Mouse (Mus musculus) gastrocnemius, adult 8-10 months (tissue): ENCODE data around the gene Mapk8. TPM values are rescaled to one million over a fixed set of nuclear protein-coding genes. Genes with fewer than 3 reads are reported as not detected.

Experiments
- DNase-seq, 2 experiments: peaks; one replicate each; pipeline ENCODE4 v3.0.0; 2022; ENCODE audit warnings: low spot score in 2 of 2
- total RNA-seq, 4 experiments: library from RNA; stranded (reverse); gene quantifications; 2 replicates each; pipeline ENCODE4 v1.2.4; 2022

Mapk8 gene
- total RNA-seq, 4 experiments from 2014 or later, result 29.2 to 32.3 (median 30.4) TPM

GRCm38 (mm10) chr14:33398065-33398860 lies 48.7 kb downstream of the Mapk8 start:
- DNase-seq, result no peak

- DNase-seq, result no peak
Observed at GRCm38 (mm10) chr14:33380830-33381457, 66.0 kb downstream of the Mapk8 start.

GRCm38 (mm10) chr14:33378723-33379122 lies 68.2 kb downstream of the Mapk8 start:
- no peak for DNase-seq

- no peak for DNase-seq
Observed at GRCm38 (mm10) chr14:33377211-33377610, 69.7 kb downstream of the Mapk8 start.

- no peak for DNase-seq
Observed at GRCm38 (mm10) chr14:33374089-33374488, 72.9 kb downstream of the Mapk8 start.

GRCm38 (mm10) chr14:33373271-33373670 lies 73.7 kb downstream of the Mapk8 start:
- DNase-seq, result no peak

- peak in 1 of 2 experiments; percentile 38 for DNase-seq
Observed at GRCm38 (mm10) chr14:33371248-33371647, 75.7 kb downstream of the Mapk8 start.

GRCm38 (mm10) chr14:33370056-33370455 lies 76.9 kb downstream of the Mapk8 start:
- no peak for DNase-seq

GRCm38 (mm10) chr14:33369375-33369774 lies 77.6 kb downstream of the Mapk8 start:
- DNase-seq, result no peak

GRCm38 (mm10) chr14:33366891-33367777 lies 79.8 kb downstream of the Mapk8 start:
- DNase-seq, result no peak

GRCm38 (mm10) chr14:33364061-33364460 lies 82.9 kb downstream of the Mapk8 start:
- DNase-seq, result no peak

GRCm38 (mm10) chr14:33363611-33364010 lies 83.3 kb downstream of the Mapk8 start:
- no peak for DNase-seq

GRCm38 (mm10) chr14:33362807-33363206 lies 84.2 kb downstream of the Mapk8 start:
- DNase-seq, result no peak

GRCm38 (mm10) chr14:33362122-33362521 lies 84.8 kb downstream of the Mapk8 start:
- DNase-seq, result no peak

- DNase-seq, result no peak
Observed at GRCm38 (mm10) chr14:33361546-33361945, 85.4 kb downstream of the Mapk8 start.

GRCm38 (mm10) chr14:33358891-33359290 lies 88.1 kb downstream of the Mapk8 start:
- no peak for DNase-seq

GRCm38 (mm10) chr14:33357600-33358368 lies 89.2 kb downstream of the Mapk8 start:
- DNase-seq, result no peak

GRCm38 (mm10) chr14:33355276-33355675 lies 91.7 kb downstream of the Mapk8 start:
- DNase-seq, result no peak

- DNase-seq, result no peak
Observed at GRCm38 (mm10) chr14:33352890-33353289, 94.1 kb downstream of the Mapk8 start.

GRCm38 (mm10) chr14:33351984-33352722 lies 94.8 kb downstream of the Mapk8 start:
- DNase-seq, result peak; percentile 31 to 33
